Mouse (Mus musculus) liver, embryonic 16.5 days (tissue): ENCODE data around the gene Cacng7. TPM values are rescaled to one million over a fixed set of nuclear protein-coding genes. Genes with fewer than 3 reads are reported as not detected.

Experiments
- ATAC-seq: fragments of 200-750 bp; cut with Nextera tagmentation; 2 replicates; pipeline ENCODE4 v1.8.0; 2017; ENCODE audit warnings: low read depth, mild to moderate bottlenecking, moderate number of reproducible peaks, moderate library complexity
- H3K27ac ChIP-seq: fragments of 300-500 bp; sonication (generic); 2 replicates; pipeline ENCODE4 v1.5.1; 2014; ENCODE audit warnings: mild to moderate bottlenecking, low read length
- H3K27me3 ChIP-seq: fragments of 300-500 bp; sonication (generic); 2 replicates; pipeline ENCODE4 v1.6.1; 2014; ENCODE audit warnings: low read depth, low read length, mixed read lengths; ENCODE audit not compliant: control insufficient read depth, insufficient read depth
- H3K36me3 ChIP-seq: fragments of 300-500 bp; sonication (generic); 2 replicates; pipeline ENCODE4 v1.6.1; 2014; ENCODE audit warnings: mild to moderate bottlenecking; ENCODE audit not compliant: control insufficient read depth, insufficient read depth
- H3K4me1 ChIP-seq: fragments of 300-500 bp; sonication (generic); 2 replicates; pipeline ENCODE4 v1.6.1; 2014; ENCODE audit warnings: low read depth, low read length, mixed read lengths; ENCODE audit not compliant: control insufficient read depth
- H3K4me2 ChIP-seq: fragments of 300-500 bp; sonication (generic); 2 replicates; pipeline ENCODE4 v1.6.1; 2014; ENCODE audit warnings: low read depth, low read length, mixed read lengths
- H3K4me3 ChIP-seq: fragments of 300-500 bp; sonication (generic); 2 replicates; pipeline ENCODE4 v1.5.1; 2014; ENCODE audit warnings: low read depth, mild to moderate bottlenecking, low read length
- H3K9ac ChIP-seq: fragments of 300-500 bp; sonication (generic); 2 replicates; pipeline ENCODE4 v1.6.1; 2014; ENCODE audit warnings: low read depth, low read length
- H3K9me3 ChIP-seq: fragments of 300-500 bp; sonication (generic); replicated peaks from 2 replicates; pipeline ENCODE4 v1.6.1; 2016; ENCODE audit warnings: low read length; ENCODE audit not compliant: control insufficient read depth
- WGBS: fragments of 180-500 bp; shearing (Covaris S2); extraction: QIAGEN DNeasy Blood & Tissue Kit; methylation state at CpG from one replicate; pipeline ENCODE4 v1.1.7; 2014; ENCODE audit not compliant: insufficient replicate concordance; 5-methylcytosine and 5-hydroxymethylcytosine counted together
- polyA plus RNA-seq: library from polyadenylated mRNA; unstranded; fragments of >200 nt; fragmentation: Nextera tagmentation; extraction: Ambion mirVana; gene quantifications from 2 replicates; pipeline ENCODE4 v1.2.1, GENCODE M21; 2015

Gene Cacng7
- polyA plus RNA-seq, 1 experiment from 2014 or later, result not detected

DNA sequence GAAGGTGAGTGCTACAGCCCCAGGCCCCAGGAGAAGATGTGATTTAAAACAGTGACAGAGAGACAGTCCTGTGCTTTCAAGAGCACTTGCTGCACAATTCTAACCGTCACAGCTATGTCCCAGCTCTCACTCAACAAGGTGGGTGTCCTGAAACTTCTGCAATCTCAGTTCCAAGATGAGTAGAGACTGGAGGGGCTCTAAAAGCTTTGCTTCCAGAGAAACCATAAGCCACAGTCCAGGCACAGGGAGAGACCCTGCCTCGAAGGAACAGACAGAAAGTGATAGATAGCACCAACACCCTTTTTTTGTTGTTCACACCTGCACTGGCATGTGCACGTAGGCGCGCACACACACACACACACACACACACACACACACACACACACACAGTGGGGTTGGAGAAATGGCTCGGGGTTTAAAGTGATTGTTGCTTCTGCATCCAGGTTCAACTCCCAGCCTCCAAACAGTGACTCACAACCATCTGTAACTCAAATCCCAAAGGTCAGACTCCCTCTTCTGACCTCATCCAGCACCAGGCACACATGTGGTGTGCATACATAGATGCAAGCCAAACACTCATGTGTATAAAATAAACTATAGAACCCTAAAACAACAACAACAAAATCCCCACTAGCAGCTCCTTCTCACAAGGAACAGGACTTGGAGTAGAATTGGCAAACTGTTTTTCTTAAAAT lies 53.4 kb downstream of the Cacng7 start:
- ATAC-seq, result no peak
- no peaks in the 10 kb centered on the region for H3K9me3 ChIP-seq
- WGBS, result 57% methylated on average over 6 of the region's 6 CpGs

DNA sequence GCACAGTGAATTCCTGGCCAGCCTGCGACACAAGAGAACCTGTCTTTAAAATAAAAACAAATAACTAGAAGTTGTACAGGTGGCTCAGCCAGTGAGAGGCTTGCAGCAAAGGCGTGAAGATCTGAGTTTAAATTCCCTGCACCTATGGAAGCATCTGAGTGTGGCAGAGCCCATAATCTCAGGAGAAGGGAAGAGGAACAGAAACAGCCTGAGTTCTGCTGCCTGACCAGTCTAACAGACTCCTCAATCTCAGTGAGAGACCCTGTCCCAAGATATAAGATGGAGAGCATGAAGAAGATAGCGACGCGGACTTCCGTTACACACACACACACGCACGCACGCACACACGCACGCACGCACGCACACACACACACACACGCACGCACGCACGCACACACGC lies 55.0 kb downstream of the Cacng7 start:
- Histone ChIP-seq H3K27ac (no peak overlapping the region), H3K27me3 (peaks cover 2% of the 10 kb centered on the region), H3K9me3 (no peaks in the 10 kb centered on the region), H3K9ac (no peak overlapping the region), H3K4me3 (no peak overlapping the region), H3K36me3 (no peaks in the 10 kb centered on the region), H3K4me1 (no peaks in the 10 kb centered on the region), H3K4me2 (no peak overlapping the region)
- ATAC-seq, result no peak
- 70% methylated on average over 18 of the region's 18 CpGs for WGBS

More for the DNA sequence above, 53.4 kb downstream of the Cacng7 start:
- H3K4me1 ChIP-seq, result no peaks in the 10 kb centered on the region
- H3K36me3 ChIP-seq, result no peaks in the 10 kb centered on the region
- H3K27ac ChIP-seq, result no peak overlapping the region
- no peak overlapping the region for H3K4me3 ChIP-seq
- no peak overlapping the region for H3K4me2 ChIP-seq
- H3K27me3 ChIP-seq, result peaks cover 2% of the 10 kb centered on the region; the same call in 1 of the 2 replicates
- no peak overlapping the region for H3K9ac ChIP-seq

DNA sequence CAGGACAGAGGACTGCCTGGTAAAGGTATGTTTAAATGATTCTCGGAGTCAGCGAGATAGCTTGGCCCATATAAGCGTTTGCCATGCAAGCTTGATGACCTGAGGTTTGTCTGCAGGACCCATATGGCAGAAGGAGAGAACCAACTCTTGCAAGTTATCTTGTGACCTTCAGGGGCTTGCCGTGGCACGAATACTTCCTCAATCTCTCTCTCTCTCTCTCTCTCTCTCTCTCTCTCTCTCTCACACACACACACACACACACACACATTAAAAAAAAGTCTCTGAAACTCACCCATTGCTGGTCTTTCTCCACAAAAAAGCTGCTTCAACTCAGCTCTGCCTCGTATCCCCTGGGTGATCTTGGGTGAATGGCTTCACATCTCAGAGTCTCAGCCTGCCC lies 56.1 kb downstream of the Cacng7 start:
- no peak for ATAC-seq
- Histone ChIP-seq H3K9me3 (no peaks in the 10 kb centered on the region), H3K27ac (no peak overlapping the region), H3K4me1 (no peaks in the 10 kb centered on the region), H3K4me2 (no peak overlapping the region), H3K36me3 (no peaks in the 10 kb centered on the region), H3K9ac (no peak overlapping the region), H3K4me3 (no peak overlapping the region), H3K27me3 (peaks cover 2% of the 10 kb centered on the region)
- 9% methylated on average over 6 of the region's 6 CpGs for WGBS

DNA sequence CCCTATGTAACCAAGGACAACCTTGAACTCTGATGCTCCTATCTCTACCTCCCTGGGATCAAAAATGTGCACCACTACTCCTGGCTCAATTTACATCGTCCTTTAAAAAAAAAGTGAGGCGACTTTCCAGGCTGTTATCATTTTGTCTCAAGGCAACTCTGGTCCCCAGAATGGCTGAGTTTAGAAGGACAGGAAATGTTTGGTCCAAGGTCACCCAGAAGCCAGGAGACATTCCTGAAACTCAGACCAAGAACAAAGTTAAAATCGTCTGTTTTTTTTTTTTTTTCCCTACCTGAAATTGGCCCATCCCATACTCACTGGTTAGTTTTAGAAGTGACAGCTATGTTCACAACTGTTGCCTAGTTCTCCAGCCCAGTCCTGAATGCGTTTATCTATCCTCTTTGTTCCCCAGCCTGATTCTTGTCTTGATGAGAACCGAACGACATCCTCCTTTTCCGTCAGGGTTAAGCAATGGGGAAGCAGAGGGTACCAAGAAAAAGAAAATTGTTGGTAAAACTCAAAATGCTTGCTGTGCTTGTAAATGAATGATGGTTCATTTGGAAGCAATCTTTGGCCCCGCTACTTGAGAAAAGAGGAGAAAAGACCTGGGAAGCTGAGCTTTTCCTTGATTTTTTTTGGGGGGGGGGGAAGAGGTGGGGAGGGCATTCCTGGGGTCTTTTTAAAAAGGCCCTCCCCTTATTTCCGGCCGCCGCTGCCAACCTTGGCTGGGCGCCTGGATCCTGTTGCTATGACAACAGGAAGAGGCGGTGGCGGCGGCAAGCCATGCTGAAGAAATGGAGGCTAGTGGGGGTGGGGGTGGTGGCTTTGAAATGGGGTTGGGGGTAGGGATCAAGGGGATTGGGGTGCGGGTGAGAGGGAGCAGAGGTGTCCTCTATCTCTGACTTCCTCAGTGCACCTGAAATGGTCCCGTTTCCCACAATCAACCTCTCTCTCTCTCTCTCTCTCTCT lies 57.0 kb downstream of the Cacng7 start:
- no peak overlapping the region for H3K4me2 ChIP-seq
- peaks cover 2% of the 10 kb centered on the region for H3K27me3 ChIP-seq
- H3K4me1 ChIP-seq, result no peaks in the 10 kb centered on the region
- H3K9me3 ChIP-seq, result no peaks in the 10 kb centered on the region
- H3K36me3 ChIP-seq, result no peaks in the 10 kb centered on the region
- no peak overlapping the region for H3K9ac ChIP-seq
- H3K4me3 ChIP-seq, result no peak overlapping the region
- H3K27ac ChIP-seq, result no peak overlapping the region
- under 1% methylated on average over 17 of the region's 17 CpGs for WGBS
- ATAC-seq, result no peak

DNA sequence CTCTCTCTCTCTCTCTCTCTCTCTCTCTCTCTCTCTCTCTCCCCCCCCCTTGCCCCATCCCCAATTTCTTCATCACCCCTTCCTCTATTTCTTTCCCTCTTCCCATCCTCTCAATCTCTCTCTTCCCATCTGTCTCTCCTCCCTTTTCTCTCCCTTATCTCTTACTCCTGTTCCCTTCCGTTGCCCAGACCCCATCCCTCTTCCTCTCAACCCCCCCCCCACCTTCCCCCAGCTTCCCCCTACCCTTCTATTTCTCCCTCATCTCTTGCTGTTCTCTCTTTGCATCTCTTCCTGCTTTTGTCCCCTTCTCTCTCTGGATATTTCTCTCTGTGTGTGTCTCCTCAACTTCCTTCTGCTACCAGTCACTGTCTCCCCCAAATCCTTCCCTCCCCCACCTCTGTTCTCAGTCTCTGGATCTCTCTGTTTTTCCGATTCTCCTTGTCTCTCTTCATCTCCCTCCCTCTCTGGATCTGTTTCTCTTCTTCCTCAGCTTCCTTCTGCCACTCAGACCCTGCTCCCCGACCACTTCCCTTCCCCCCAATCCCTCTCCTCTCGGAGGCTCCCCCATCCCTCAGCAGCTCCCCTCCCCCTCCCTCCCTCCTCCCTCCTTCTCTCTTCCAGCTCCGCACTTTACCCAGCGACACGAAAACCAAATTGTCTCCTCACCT lies 57.8 kb downstream of the Cacng7 start, which contains the start of gene Cacng8:
TSS of gene Cacng8 (plus strand) at position 271 of the 668 bp plus-strand sequence.
- no peak within 1 kb of the TSS for H3K27ac ChIP-seq
- H3K9ac ChIP-seq, result no peak within 1 kb of the TSS
- no peak within 1 kb of the TSS for H3K4me2 ChIP-seq
- H3K27me3 ChIP-seq, result peaks cover 2% of the 10 kb centered on the region
- no peak for ATAC-seq
- no peak within 1 kb of the TSS for H3K4me3 ChIP-seq
- H3K4me1 ChIP-seq, result no peaks in the 10 kb centered on the region
- WGBS, result 0% methylated on average over 7 of the region's 7 CpGs
- H3K9me3 ChIP-seq, result no peaks in the 10 kb centered on the region
- H3K36me3 ChIP-seq, result no peaks in the 10 kb centered on the region

DNA sequence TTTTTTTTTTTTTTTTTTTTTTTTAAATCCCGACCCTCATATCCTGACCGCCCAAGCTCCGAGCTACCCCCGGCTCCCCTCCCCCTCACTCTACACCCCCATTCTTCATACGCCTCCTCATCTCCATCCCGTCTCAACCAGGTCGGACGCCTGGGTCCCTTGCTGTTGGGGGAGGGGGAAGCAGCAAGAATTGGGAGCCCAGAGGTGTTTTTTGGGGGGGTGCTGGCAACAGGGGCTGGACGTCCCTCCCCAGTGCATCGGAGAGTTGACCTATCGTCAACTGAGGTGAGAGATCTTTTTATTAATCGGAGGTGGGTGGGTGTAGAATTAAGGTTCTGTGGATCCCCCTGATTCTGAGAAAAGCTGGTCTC lies 58.3 kb downstream of the Cacng7 start:
- no peaks in the 10 kb centered on the region for H3K9me3 ChIP-seq
- no peaks in the 10 kb centered on the region for H3K36me3 ChIP-seq
- H3K27ac ChIP-seq, result no peak overlapping the region
- no peak overlapping the region for H3K4me3 ChIP-seq
- ATAC-seq, result no peak
- peaks cover 2% of the 10 kb centered on the region for H3K27me3 ChIP-seq
- no peak overlapping the region for H3K9ac ChIP-seq
- no peaks in the 10 kb centered on the region for H3K4me1 ChIP-seq
- no peak overlapping the region for H3K4me2 ChIP-seq
- WGBS, result 9% methylated on average over 12 of the region's 12 CpGs

DNA sequence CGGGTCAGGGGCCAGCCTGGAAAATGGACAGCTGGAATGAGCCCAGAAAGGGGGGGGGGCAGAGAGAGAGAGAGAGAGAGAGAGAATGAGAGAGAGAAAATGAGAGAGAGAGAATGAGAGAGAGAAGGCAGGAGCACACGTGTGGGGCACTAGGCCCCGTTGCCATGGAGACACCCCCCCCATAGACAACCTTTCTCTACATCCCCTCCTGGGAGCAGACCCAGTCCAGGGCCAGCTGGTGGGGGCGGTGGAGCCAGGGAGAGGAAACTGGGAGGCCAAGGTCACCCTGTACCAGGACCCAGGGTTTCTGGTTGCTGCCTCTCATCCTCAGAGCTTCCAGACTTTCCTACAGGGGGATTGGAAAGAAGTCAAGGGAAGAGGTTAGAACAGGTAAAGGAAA lies 59.1 kb downstream of the Cacng7 start:
- WGBS, result 33% methylated on average over 4 of the region's 4 CpGs
- no peak overlapping the region for H3K9ac ChIP-seq
- H3K27me3 ChIP-seq, result peaks cover 2% of the 10 kb centered on the region
- H3K4me3 ChIP-seq, result no peak overlapping the region
- no peaks in the 10 kb centered on the region for H3K36me3 ChIP-seq
- H3K9me3 ChIP-seq, result no peaks in the 10 kb centered on the region
- H3K27ac ChIP-seq, result no peak overlapping the region
- H3K4me2 ChIP-seq, result no peak overlapping the region
- H3K4me1 ChIP-seq, result no peaks in the 10 kb centered on the region
- ATAC-seq, result no peak

DNA sequence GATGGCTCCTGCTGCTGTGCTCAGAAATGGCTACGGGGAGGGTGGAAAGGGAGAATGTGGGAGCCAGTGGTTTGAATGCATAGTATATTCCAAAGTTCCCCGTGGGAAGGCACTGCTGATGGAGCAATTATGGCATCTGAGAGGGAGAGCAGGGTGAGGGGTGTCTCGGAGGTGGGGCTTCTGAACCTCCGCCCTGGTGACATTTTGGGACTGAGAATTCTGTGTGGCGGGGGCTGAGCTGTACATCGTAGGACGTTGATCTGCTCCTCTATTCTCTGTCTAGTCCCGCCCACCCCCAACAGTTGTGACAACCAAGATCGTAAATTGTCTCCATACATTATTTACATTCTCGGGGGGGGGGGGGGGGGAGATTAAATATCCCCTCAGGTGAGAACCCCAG lies 64.6 kb downstream of the Cacng7 start:
- Histone ChIP-seq H3K9me3 (no peaks in the 10 kb centered on the region), H3K36me3 (no peaks in the 10 kb centered on the region), H3K27ac (no peak overlapping the region), H3K9ac (no peak overlapping the region), H3K27me3 (no peaks in the 10 kb centered on the region), H3K4me2 (no peak overlapping the region), H3K4me3 (no peak overlapping the region), H3K4me1 (no peaks in the 10 kb centered on the region)
- no peak for ATAC-seq
- 69% methylated on average over 10 of the region's 10 CpGs for WGBS
